Mouse (Mus musculus) megakaryocyte, adult 5-6 weeks (primary cell): Measurements from ENCODE around the gene Srxn1. TPM values are rescaled to one million over a fixed set of nuclear protein-coding genes. Genes with fewer than 3 reads are reported as not detected.

Source experiments
- ATAC-seq: 2 replicates; pipeline ENCODE4 v1.8.0; 2016; ENCODE audit warnings: mild to moderate bottlenecking, inconsistent platforms; ENCODE audit not compliant: poor library complexity, severe bottlenecking
- total RNA-seq, 2 experiments: library from RNA; stranded (forward) in 1 of 2; stranded (reverse) in 1 of 2; fragments of 153-499, 151-499 nt in 1 of 2; fragments of 221-1000, 200-1000 nt in 1 of 2; gene quantifications; 2 replicates each; pipeline versions ENCODE4 v1.2.3 to v1.2.4; 2015 to 2017

The Srxn1 gene
- total RNA-seq, 2 experiments from 2014 or later = 0.96 to 2.5 TPM

DNA sequence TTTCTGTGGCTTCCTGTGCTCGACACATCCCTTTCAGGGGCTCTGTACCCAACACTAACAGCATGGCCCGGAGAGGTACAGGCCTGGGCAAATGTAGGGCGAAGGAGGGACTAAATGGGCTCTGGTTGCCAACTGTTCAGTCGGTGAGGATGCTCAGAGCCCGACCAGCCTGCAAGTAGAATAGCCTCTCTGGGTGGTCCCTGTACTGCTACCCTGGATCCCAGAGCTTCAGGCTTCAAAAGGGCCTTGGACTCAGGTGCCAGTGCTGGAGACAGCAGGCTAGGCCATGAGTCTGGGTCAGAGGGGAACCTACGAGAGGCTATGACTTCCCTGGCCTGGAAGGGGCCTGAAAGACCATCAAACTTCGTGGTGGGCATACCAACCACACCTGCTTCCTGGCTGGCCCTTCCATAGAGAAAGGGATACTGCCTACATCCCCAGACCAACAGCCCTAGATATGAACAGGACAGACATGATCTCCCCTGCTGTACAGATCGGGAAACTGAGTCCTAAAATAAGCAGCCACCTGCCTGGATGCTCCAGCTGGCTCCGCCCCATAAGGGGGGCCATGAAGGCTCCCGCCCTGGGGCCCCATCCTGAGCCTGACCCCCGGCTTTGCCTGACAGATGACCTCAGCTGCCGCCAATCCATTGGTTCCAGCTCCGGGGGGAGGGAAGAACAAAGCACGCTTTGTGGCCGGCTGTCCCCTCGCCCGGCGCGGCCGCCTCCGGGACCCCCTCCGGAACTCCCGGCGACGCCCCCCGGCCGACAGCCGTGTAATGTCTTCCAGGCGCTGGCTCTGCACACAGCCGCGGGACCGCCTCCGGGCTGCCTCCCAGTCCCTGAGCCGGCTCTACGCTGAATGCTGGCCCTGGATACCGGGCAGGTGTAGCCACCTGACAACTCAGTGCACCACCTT is 9.0 kb downstream of the Srxn1 start:
- no peak for ATAC-seq

DNA sequence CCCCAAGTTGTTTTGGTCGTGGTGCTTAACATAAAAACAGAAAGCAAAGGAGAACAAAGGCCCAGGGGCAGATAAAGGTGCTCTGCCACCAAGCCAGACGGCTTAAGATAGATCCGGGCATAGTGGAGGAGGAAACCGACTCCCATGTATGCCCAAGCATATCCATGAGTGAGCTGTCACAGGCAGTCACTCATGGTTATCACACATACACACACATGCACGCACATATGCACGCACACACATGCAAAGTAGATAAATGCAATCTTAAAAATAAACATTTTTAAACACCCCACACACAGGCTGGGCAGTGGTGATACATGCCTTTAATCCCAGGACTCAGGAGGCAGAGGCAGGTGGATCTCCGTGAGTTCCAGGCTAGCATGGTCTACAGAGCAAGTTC is 12.4 kb downstream of the Srxn1 start:
- no peak for ATAC-seq

DNA sequence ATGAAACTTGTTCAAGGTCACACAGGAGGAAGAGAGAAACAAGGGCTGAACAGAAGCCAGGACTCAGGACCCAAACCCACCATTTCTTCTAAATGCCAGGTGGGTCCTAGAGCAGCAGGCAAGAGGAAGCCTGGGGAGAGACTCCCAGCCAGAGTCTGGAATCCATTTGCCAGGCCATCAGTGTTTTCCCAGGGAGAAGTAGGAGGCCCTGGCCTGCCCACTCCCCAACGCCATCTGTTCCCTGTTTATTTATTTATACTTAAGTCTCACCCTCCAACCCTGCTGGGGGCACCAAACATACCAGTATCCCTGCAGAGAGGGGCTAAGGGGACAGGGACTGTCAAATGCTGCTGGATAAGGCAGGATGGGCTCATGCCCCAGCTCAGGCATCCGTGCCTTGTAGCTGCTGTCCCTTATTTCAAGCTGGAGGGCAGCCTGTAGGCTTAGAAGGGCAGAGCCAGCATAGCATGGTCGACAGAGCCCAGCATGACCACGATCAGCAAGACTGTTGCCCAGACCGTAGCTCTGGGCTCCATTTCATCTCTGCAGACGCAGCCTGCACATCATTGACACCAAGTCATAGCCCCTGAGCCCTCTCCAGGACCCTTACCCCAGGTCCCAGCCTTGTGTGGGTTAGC is 14.0 kb downstream of the Srxn1 start:
- no peak for ATAC-seq

DNA sequence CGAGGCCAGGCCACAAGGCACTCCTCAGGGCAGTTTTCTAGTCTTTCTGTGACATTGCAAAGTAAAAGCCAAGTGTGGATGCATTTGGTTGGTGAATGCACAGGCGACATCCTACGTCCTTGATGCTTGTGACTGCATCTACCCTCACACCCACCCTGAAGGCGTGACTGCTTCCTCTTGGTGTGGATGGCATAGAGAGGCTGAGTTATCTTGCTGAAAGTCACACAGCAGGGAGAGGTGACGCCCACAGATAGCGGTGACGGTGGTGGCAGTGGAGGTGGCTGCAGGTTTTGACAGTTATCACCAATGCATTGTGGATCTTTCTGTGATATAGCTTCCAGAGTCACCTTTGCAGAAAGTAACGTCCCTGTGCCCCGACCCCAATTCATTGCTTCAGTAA is 17.6 kb downstream of the Srxn1 start:
- no peak for ATAC-seq

DNA sequence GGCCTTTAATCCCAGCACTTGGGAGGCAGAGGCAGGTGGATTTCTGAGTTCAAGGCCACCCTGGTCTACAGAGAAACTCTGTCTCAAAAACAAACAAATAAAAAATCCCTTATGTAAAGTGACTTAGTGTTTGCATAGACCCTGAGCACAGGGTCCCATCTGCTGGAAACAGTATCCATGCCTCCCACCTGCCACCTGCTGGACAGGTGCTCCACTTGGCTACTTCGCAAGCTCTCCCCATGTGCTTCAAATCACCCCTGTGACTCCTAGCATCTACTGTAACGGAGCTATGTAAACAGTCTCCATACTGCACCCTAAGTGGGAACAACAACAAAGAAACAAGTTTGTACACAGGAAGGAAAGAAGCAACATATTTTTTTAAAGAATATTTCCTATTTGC is 23.3 kb downstream of the Srxn1 start:
- ATAC-seq = no peak

DNA sequence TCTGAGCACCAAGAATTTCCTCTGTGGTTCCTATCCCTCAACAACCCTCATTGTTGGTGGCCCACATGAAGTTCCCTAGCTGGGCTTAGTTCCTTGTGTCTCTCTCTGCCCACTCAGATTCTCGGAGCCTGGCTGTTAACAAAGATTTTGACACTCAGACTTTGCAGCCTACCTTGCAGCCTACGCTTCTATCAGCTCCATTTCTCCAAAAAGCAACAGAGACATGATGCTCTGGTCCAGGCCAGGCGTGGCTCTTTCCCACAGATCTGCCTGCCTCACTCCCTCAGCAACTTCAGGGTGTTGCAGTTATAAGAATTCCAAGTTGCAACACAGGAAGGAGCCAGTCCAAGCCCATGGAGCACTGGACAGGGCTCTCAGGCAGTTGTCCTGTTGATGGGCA is 24.5 kb downstream of the Srxn1 start:
- no peak for ATAC-seq

DNA sequence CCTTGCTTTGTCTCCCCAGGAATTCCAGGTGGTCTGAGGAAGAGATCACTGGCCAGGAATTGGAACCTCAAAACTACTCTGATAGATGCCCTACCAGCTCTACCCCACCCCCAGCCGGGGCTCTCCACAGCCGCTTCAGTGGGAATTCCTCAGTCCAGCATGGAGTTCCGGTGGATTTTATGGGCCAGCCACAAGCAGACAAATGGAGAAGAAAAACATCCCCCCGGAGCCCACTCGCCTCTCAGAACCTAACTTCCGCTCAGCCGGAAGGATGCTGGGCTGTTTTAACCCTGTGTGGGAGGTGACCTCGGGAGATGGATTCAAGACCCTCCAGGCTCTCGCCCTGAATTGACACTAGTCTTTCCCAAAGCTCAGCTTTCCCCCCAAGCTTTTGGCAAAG is 26.7 kb downstream of the Srxn1 start:
- no peak for ATAC-seq

DNA sequence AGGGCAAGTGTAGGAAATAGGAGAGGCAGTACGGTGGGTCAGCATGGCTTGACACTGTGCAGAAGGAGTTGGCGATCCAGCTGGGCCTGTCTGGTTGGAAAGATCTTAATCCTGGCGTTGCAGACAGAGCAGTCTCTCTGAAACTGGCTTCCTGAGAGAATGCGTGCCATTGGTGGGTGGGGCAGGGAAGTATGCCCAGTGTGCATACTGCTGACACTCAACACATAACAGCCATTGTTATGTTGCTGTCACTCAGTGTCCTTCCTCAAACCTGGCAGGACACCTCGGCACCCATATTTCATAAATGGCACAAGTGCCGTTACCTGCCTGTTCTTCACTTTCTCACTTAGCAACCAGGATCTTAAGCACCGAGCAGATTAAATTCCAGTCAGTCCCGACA is 27.4 kb downstream of the Srxn1 start:
- ATAC-seq = no peak

DNA sequence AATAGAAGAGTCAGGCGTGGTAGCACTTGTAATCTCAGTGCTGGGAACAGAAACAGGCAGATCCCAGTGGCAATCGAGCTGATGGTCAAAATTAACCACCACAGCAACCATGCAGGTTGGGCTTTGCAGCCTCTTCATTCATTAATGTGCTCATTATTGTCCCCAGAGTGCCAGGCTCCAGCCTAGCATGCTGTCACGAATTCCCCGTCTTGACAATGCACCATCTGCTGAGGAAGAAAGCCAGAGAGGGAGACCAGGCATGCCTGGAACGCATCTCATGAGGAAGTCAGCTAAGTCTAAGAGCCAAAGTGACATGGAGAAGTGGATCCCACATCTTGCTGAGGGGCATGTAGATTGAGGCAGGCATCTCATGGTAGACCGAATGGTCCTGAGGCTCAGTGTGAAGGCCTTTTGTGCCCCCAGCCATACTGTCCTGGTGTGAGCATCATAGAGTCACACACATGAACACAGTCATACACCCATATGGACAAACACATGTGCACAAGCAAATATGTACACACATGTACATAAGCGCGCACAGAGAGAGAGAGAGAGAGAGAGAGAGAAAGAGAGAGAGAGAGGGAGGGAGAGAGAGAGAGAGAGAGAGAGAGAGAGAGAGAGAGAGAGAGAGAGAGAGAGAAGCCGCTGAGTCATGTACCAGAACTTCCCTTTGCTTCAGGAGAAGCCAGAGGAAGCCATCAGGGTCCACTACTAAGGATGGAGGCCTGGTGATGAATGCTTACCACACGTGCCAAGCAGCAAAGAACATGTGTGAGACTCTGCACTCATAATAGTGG is 34.1 kb downstream of the Srxn1 start:
- no peak for ATAC-seq

DNA sequence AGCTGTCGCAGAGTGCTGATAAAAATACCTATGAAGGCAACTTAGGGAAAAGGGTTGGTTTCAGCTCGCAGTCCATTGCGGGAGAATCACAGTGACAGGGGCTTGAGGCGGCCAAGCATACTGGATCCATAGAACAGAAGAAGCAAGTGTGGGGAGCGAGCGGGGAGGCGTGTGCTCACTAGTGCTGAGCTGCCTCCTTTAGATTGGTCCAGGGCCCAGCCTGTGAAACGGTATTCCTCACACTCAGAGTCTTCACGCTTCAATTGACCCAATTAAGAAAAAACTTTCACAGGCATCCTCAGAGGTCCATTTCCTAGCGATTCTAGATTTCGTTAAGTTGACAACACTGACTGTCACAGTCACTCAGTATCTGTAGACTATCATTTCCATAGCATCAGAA is 35.6 kb downstream of the Srxn1 start:
- ATAC-seq = no peak

DNA sequence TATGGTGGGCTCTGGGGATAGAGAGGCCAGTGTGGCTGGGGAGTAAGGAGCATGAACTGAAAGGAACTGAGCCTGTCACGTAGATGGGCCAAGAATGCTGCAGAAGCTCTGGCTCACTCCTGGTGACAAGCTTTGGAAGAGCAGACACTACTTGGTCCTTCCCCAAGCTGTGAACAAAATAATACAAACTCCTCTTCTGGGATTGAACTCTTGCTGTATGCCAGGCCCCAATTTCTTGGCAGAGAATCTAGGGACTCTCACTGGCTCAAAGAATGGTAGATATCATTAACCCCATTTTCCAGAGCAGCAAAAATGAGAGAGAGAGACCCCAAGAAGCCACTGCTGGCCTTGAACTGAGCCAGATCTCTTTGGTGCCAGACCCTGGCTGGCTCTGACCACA is 36.2 kb downstream of the Srxn1 start:
- no peak for ATAC-seq

DNA sequence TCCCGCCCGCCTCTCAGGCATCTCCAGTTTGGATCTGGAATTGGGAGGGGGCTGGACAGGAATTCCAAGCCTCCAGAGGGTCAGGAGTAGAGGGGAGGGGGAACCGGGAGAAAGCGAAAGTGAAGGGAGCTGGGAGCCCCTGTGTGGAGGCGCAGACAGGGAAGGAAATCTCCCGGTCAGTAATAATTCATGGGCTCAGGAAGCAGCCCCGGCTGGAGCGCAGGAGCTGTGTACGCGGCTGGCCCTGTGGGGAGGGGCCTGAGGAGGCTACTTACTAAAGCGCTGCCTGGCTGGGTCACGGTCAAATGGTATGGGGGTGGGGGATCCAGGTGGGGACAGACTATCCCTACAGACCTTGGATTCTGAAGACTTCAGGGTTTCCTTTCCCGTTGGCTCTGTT is 36.7 kb downstream of the Srxn1 start:
- no peak for ATAC-seq

DNA sequence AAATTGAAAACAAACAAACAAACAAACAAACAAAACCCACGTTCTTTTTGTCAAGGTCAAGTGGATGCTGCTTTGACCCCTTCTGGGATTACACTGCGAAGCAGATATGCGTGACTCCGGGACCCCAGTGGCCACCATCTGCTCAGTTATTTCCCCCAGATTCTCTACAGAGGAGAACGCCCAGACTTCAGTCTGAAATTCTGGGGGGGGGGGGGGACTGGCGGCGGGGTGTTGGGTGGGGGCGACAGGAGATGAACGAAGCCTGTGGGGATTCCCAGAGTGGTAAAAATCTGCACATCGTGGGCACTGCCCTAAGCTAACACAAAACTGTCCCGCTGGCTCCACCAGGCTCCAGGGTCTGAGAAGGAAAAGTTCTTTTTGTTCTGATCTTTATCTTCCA is 37.3 kb downstream of the Srxn1 start:
- no peak for ATAC-seq

DNA sequence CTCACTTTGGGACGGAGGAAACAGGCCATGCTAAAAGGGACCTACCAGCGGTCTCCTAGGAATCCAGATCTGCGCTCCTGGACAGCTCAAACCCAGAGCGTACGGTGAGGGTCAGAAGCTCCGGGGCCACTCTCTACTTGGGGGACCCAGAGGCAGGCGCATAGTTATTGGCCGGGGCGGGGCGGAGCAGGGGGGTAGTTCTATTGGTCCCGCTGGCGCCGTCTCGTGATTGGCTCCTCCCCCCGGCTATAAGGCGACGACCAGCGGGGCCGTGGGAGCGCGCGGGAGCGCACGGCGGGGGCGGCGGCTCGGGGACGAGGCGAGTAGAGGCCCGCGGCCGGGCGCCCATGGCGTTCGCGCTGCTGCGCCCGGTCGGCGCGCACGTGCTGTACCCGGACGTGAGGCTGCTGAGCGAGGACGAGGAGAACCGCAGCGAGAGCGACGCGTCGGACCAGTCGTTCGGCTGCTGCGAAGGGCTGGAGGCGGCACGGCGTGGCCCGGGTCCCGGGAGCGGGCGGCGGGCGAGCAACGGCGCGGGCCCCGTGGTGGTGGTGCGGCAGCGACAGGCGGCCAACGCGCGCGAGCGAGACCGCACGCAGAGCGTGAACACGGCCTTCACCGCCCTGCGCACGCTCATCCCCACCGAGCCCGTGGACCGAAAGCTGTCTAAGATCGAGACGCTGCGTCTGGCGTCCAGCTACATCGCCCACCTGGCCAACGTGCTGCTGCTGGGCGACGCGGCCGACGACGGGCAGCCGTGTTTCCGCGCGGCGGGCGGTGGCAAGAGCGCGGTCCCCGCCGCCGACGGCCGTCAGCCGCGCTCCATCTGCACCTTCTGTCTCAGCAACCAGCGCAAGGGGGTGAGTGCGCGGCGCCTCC is 38.2 kb downstream of the Srxn1 start, which contains the start of gene Tcf15:
Tcf15 (plus strand) TSS at position 283 of the 879 bp plus-strand sequence.
- ATAC-seq = no peak

DNA sequence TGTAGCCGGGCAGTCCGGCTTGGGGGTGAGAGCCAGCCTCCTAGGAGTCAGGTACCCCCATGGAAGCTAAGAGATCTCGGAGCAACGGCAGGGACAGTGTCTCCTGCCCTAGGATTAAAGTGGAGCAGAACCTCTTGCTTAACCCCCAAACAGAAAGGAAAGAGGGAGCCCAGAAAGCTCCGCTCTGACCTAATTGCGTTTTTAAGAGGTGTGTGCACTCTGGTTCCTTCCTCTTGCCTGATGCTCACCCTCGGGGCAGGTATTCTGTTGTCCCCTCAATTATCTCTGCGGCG is 38.8 kb downstream of the Srxn1 start:
- no peak for ATAC-seq

DNA sequence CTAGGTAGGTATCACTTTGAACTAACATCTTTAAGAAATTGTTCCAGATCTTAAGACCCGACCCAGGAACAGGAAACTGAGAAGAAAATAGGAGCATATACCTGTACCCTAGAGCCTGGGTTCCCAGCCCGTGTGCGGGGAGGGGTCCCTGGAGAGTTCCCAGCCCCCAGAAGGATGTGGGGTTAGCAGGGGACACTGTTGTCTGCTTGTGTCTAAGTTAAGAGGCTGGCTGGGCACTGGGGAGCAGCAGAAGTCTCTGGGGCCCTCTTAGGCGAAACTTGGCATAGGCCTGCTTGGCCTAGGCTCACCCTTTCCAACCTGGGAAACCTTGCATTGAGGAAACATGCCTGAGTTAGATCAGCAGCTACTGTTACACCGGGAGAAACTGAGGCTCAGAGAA is 39.2 kb downstream of the Srxn1 start:
- ATAC-seq = no peak

DNA sequence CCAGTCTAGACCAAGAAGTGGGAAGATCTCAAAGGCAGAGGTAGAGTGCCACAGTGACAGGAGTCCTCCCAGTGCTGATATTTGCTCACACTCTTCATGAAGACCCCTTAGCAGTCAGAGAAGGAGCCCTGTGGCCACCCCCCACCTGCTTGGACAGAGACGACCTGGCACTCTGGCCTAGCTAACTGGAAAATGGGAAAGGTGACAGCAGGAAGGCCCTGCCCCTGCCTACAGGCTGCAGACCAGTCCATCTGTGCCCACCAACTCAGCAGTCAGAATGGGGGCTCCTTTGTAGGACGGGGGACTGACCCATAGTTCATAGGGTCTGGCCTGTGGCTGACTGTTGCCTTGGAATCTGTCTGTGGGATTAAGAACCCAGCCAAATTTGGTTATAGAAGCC is 40.4 kb downstream of the Srxn1 start:
- no peak for ATAC-seq

DNA sequence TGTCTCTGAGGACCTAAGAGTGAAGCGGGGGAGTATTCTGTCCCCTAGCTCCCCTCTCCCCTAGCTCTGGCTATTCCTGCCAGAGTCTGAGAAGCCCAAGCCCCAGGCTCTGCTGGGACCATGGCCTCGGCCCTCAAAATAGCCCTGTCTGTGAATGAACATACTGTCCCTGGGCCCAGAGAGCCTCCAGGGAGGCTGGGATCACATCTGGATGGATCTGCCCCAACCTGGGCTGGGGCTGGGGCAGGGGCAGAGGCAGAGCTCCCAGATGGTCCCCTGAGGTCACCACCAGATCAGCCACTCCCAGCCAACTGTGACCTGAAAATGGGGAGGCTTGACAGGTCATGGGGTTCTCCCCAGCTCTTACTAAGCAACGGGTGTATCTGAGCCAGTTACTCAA is 41.8 kb downstream of the Srxn1 start:
- ATAC-seq = no peak

DNA sequence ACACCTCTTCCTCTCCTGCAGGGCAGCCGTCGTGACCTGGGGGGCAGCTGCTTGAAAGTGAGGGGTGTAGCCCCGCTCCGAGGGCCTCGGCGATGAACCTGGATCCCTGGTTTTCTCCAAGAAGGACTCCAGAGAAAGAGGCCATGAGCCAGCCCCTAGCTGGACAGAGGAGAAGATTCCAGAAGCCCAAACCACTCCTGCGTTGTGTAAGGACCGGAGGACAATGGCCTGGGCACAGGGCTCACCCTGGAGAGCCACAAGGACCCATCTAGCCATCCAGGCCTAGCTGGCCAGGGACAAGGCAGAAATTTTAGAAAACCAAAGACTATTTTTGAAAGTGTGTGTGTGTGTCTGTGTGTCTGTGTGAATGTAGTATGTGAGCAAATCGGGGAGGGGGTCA is 43.4 kb downstream of the Srxn1 start:
- no peak for ATAC-seq

DNA sequence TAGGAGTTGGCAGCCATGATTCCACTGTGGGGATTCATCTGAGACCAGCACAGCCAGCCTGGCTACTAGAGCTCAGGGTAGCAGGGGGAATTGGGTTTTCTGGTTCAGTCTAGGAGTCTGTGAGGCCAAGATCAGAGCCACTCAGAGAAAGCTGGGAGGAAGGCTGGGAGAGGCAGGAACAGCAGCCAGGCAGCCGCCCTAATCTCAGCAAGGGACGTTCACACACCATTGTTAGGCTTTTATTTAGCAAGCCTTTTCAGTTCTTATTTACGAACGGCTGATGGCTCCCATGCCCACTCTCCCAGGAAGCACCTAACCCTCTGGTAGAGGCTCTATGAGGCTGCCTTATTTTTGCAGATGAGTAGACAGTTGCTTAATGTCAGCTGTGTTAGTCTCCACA is 44.6 kb downstream of the Srxn1 start:
- ATAC-seq = no peak

DNA sequence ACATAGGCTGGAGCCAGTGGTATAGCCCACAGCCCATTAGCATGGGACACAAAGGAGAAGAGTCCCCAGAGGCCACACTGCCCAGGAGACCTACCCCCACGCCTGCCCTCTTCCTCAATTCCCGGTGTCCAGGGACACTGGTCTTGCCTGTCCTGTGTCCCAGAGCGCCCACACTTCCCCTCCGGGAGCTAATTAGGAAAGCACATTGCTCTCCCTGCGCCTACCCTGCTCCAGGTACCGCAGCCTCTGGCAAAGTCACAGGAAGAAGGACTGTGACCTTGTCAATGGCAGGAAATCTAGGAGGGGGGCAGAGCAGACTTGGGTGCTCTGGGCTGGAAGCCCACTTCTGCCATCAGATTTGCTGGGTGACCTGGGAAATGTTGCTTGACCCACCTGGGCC is 45.1 kb downstream of the Srxn1 start:
- no peak for ATAC-seq
